Mouse (Mus musculus) common myeloid progenitor, adult 5-6 weeks (primary cell): ENCODE measurements at regions not wholly inside any gene's neighbourhood (a gene's known extent, or its start where the extent isn't known, plus 50 kb on each side); places are given as distances from the start of the nearest gene placed in this dataset.
"Not testable (repeated sequence)": the region's sequence is repeated elsewhere in the genome, so short reads cannot be mapped to it uniquely, and the experiment has no call there.

Source experiments
- ATAC-seq: replicated peaks from 2 replicates; pipeline ENCODE4 v1.8.0; 2016; ENCODE audit warnings: low read depth, mild to moderate bottlenecking, moderate TSS enrichment, inconsistent platforms; ENCODE audit not compliant: poor library complexity, severe bottlenecking

GRCm38 (mm10) chr6:22523582-22524234 lies 167.7 kb upstream of the Fam3c start:
- ATAC-seq, result no peak

DNA sequence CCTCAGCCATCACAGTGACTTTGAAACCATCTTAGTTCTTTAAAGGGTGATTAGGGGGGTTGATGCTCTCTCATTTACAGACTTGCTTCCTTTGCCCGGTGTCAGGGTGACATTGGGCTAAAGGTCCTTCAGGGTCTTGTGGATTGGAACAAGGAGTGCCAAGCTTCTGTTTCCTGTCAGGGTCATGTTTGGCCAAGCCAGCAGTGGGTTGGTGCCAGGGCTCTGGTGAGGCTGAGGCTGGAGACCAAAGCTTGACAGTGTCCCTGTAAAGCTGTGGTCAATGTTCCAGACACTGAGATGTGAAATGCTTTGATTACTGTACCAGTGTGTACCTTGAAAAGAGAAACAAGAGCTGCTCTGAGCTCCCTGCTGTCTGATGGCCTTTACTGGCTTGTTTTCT lies 150.8 kb upstream of the Fam3c start:
- no peak for ATAC-seq

DNA sequence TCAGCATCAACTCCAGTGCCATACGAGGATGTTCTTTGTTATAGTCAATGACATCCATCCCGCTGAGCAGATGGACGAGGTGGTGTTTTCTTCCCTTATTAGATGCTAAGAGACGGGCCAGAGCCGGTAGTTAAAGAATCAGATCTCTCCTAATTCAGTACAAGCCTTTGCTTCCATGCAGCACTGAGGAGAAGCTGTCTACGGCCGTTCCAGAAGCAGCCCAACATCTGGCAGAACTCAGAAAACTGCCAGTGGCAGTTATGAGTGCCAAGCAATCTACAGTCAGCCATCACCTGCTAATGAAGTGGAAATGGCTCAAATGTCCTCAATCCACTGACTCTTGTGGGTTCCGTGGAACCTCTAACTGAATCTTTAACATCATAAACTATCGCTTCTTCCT lies 141.3 kb upstream of the Fam3c start:
- ATAC-seq, result no peak

- no peak for ATAC-seq
Observed at GRCm38 (mm10) chr6:22496471-22496870, 140.4 kb upstream of the Fam3c start.

- ATAC-seq, result peak; percentile 94
Observed at GRCm38 (mm10) chr6:22493632-22494260, 137.7 kb upstream of the Fam3c start.

DNA sequence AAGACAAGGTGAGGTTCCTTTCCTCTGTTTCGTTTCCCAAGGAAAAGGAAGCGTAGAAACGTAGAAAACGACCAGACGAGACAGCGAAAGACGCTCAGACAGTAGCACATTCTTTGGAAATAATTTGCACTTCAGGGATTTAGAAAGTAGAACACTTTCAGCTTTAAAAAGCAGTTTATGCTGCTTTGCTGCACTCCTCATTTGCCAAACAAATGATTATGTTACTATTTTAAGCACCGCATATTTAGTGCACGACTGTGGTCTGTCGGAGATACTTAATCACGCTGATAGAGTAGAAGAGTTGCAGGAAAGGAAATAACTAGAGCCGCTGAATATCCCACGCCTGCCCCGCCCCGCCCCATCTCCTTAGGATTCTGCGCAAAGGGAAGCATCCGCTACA lies 136.9 kb upstream of the Fam3c start:
- ATAC-seq, result no peak

GRCm38 (mm10) chr6:22490762-22491161 lies 134.7 kb upstream of the Fam3c start:
- no peak for ATAC-seq

- ATAC-seq, result peak; percentile 68; the same call in 1 of the 2 replicates
Observed at GRCm38 (mm10) chr6:22487467-22487866, 131.4 kb upstream of the Fam3c start.

DNA sequence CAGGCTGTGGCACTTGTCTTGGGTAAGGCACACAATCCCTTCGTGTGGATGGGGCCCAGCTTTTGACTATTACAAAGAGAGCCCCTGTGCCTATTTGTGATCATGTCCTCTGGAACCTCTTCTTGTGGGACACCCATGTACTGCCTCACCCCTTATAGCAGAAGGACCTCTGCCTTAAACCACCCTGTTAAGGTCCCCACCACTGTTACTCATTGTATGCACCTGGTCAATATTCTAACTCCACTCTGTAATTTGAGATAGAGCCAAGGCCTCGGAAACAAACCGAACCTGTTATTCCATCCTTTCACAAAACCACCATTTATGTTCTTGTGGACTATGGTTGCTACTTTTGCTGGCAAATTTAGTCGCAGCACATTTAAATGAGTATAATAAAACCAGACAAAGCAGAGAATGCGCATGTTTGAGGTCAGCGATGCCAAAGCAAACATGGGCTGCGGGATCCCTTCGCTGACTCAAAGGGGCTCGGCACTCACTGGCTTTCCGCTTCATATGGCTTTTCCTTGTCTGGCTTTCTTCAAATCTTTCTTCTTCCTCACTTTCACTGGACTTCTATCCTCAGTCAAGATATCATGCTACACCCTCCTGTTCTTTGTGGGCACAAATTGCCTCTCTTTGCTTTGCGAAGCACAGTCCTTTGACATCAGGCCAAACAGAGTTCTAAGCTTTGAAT lies 129.9 kb upstream of the Fam3c start:
- no peak for ATAC-seq

DNA sequence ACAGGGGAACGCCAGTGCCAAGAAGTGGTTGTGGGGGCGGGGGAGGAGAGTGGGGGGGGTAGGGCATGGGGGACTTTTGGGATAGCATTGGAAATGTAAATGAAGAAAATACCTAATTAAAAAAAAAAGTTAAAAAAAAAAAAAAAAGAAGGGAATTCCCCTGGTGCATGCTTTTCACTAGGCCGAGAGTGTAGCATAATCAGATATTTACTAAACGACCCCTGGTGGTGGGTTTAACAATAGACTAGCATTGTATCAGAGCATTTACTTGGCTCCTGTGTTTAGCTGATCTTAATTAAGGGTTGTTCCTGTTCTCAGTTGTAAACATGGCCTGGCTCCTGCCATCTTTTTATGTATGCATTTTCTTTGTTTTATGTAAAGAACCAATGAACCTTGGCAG lies 126.2 kb upstream of the Fam3c start:
- not testable (repeated sequence) for ATAC-seq

DNA sequence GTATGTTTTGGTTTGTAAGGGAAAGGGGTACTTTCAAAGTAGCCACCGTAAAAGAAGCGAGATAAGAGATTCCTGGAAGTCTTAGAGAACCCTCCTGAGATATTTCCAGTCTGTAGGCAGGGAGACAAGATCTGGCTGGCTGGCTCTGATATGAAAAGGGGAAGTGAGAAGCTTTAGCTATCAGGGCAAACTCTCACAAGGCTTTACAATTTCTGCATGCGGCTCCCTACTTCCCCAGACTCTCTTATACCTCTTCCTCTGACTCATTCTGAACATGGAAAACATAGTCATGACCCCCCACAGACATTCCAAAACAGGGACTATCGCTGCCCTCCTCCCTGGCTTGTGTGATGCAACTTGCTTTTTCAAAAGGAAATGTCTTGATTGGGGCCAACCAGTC lies 118.6 kb upstream of the Fam3c start:
- ATAC-seq, result peak; percentile 98

DNA sequence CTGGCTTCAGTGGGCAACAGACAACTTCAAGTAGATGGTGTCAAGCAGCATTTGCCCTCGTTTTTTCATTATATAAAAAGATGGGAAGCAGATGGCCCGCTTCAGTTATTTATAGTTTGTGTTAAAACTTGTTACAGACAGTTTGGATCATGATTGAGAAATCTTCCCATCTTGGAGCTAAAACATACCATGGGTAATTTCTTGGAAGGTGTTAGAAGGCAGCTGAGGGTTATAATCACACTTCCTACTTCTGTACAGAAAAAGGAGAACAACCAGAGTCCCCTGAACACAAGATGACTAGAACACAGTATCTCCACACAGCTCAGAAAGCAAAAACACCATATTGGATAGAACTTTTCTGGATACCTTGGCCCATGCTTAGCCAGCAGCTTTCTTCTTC lies 118.0 kb upstream of the Fam3c start:
- ATAC-seq, result peak; percentile 76

DNA sequence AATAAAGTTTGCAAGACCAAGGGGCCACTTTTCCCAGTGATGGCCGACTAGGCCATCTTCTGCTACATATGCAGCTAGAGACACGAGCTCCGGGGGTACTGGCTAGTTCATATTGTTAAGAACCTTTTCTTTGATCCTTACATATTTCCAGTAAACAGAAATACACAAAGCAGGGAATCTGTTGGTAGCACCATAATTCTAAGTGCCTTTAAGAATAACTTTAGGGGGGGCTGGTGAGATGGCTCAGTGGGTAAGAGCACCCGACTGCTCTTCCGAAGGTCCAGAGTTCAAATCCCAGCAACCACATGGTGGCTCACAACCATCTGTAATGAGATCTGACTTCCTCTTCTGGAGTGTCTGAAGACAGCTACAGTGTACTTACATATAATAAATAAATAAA lies 116.4 kb upstream of the Fam3c start:
- not testable (repeated sequence) for ATAC-seq

DNA sequence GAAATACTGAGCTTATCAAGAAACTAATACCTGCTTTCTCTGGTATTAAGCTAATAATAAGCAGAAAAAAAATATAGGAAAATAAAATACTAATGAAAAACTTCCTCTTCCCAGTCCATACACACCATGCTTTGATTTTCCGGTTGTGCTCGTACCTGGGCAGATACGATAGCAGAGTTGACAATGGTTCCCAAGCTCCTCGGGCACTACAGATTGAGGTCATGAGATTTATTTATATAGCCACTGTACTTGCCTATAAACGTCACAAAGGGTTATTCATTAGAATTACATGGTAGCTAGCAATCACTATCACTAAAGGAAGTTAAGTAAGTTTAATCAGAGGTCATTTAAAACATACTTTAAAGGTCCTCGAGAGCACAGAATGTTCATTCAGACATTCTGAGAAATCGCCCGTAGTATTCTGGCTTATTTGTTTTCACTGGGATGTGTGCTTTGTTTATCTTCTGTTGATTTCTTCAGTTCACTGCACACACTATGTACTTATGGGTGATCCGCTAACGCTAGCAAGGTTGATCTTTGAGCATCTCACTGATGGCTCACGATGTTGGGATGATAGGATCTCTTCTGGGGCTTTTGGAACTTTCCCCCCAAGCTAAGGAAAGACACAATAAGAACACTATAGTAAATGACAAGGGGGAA lies 111.4 kb upstream of the Fam3c start:
- ATAC-seq, result no peak

- ATAC-seq, result no peak
Observed at GRCm38 (mm10) chr6:22465926-22466325, 109.9 kb upstream of the Fam3c start.

GRCm38 (mm10) chr6:22459440-22460016 lies 103.5 kb upstream of the Fam3c start:
- peak; percentile 95 for ATAC-seq

DNA sequence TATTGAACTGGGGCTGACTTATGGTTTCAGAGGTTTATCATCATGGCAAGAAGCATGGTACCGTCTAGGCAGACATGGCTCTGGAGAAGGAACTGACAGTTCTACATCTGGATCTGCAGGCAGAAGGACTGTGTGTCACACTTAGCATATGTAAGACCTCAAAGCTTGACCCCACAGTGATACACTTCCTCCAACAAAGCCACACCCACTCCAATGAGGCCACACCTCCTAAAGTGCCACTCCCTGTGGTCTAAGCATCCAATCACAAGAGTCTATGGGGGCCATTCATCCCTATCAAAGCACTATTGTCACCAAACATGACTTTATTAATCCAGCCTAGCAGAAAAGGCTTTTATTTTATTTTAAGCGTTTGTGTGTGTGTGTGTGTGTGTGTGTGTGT lies 96.2 kb upstream of the Fam3c start:
- no peak for ATAC-seq

DNA sequence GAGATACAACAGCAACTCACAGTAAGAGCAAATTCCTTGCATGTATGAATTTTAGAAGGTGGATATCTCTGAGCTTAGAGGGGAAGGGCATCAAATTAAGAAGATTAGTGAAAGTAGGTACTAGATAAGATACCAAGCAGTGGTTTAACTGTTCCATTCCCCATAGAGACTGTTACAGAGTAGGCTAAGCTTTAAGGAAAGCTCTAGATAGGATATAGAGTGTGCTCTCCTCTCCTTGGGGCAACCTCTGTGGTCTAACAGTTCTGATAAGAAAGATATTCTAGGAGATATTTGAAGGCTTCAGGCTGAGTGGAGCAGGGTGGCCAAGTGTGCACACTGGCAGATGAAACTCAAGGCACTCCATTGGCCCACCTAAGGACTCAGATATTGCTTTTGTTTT lies 94.5 kb upstream of the Fam3c start:
- ATAC-seq, result peak; percentile 42; the same call in 1 of the 2 replicates

DNA sequence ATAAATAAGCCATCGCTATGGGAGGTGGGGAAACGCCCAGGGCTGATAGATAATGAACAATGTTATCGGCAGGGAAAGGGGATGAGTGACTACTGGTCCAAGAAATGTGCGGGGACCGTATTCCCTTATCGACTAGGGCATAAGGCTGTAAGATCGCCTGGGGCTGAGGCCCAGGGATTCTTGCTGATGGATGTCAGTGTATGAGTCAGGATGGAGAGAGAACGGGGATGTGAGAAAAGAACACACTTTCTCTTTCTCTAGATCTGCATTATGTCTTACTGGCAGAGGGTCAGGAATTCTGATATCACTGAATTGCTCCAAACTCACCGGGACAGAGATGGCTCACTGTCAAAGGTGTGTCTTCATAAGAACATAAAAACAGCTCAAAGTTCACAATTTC lies 92.9 kb upstream of the Fam3c start:
- ATAC-seq, result no peak

GRCm38 (mm10) chr6:22447636-22448035 lies 91.6 kb upstream of the Fam3c start:
- ATAC-seq, result no peak
